Mouse (Mus musculus) liver, embryonic 14.5 days (tissue): Measurements from ENCODE around the gene Zfp609. TPM values are rescaled to one million over a fixed set of nuclear protein-coding genes. Genes with fewer than 3 reads are reported as not detected.
"Not testable (repeated sequence)": the region's sequence is repeated elsewhere in the genome, so short reads cannot be mapped to it uniquely, and the experiment has no call there.

Experiments used
- ATAC-seq: fragments of 200-750 bp; cut with Nextera tagmentation; 2 replicates; pipeline ENCODE4 v1.8.0; 2017; ENCODE audit warnings: moderate number of reproducible peaks, mild to moderate bottlenecking, moderate library complexity; ENCODE audit not compliant: insufficient read depth
- DNase-seq, 3 experiments: peaks; one replicate each; pipeline ENCODE4 v3.0.0-alpha.2; 2012 to 2013; ENCODE audit warnings: low read depth in 3 of 3, low spot score in 3 of 3
- H3K27ac ChIP-seq: fragments of 300-500 bp; sonication (generic); 2 replicates; pipeline ENCODE4 v1.5.1; 2014; ENCODE audit warnings: moderate library complexity, mild to moderate bottlenecking, control low read depth, inconsistent platforms
- H3K27me3 ChIP-seq: fragments of 300-500 bp; sonication (generic); 2 replicates; pipeline ENCODE4 v1.6.1; 2014; ENCODE audit warnings: mild to moderate bottlenecking, low read length, moderate library complexity; ENCODE audit not compliant: control insufficient read depth, insufficient read depth
- H3K36me3 ChIP-seq: fragments of 300-500 bp; sonication (generic); replicated peaks from 2 replicates; pipeline ENCODE4 v1.6.1; 2014; ENCODE audit warnings: low read depth; ENCODE audit not compliant: control insufficient read depth, insufficient read depth
- H3K4me1 ChIP-seq, 2 experiments: fragments of 200-500 bp in 1 of 2; fragments of 300-500 bp in 1 of 2; sonication (generic) in 1 of 2; replicated peaks; 2 replicates each; pipeline ENCODE4 v1.6.1; 2012 to 2014; ENCODE audit warnings: antibody characterized with exemption in 1 of 2, inconsistent platforms in 1 of 2, low read length in 1 of 2; ENCODE audit not compliant: control insufficient read depth in 2 of 2, insufficient read depth in 2 of 2
- H3K4me2 ChIP-seq: fragments of 300-500 bp; sonication (generic); 2 replicates; pipeline ENCODE4 v1.6.1; 2014; ENCODE audit warnings: low read depth, mild to moderate bottlenecking, control low read depth, moderate library complexity
- H3K4me3 ChIP-seq, 2 experiments: fragments of 200-500 bp in 1 of 2; fragments of 300-500 bp in 1 of 2; sonication (generic) in 1 of 2; 2 replicates each; pipeline ENCODE4 v1.5.1; 2012 to 2014; ENCODE audit warnings: low read depth in 2 of 2, low read length in 2 of 2, mild to moderate bottlenecking in 2 of 2, control low read depth in 1 of 2, inconsistent platforms in 1 of 2, moderate library complexity in 1 of 2; ENCODE audit not compliant: insufficient read depth in 1 of 2
- H3K9ac ChIP-seq: fragments of 300-500 bp; sonication (generic); replicated peaks from 2 replicates; pipeline ENCODE4 v1.6.1; 2014; ENCODE audit warnings: mild to moderate bottlenecking, control low read depth, moderate library complexity
- H3K9me3 ChIP-seq: fragments of 300-500 bp; sonication (generic); 2 replicates; pipeline ENCODE4 v1.6.1; 2016; ENCODE audit warnings: low read length, mixed read lengths; ENCODE audit not compliant: control insufficient read depth
- CTCF ChIP-seq: IDR thresholded peaks from 2 replicates; pipeline ENCODE4 v1.5.1; 2016; ENCODE audit warnings: antibody characterized with exemption, low read depth, control low read depth
- EP300 ChIP-seq: IDR thresholded peaks from 2 replicates; pipeline ENCODE4 v1.6.1; 2016; ENCODE audit warnings: antibody characterized with exemption, low read depth
- WGBS: fragments of 180-500 bp; shearing (Covaris S2); extraction: QIAGEN DNeasy Blood & Tissue Kit; methylation state at CpG from one replicate; pipeline ENCODE4 v1.1.7; 2014; ENCODE audit not compliant: insufficient replicate concordance; 5-methylcytosine and 5-hydroxymethylcytosine counted together
- polyA plus RNA-seq, 2 experiments: library from polyadenylated mRNA; depleted of rRNA in 1 of 2; stranded (reverse) in 1 of 2; unstranded in 1 of 2; fragments of >200 nt; fragmentation: Nextera tagmentation in 1 of 2; extraction: Ambion mirVana in 1 of 2; gene quantifications; 2 replicates each; pipeline versions ENCODE4 v1.2.1 to v1.2.3; 2012 to 2014

The Zfp609 gene
- polyA plus RNA-seq, 2 experiments = 1.1 to 2.7 TPM

DNA sequence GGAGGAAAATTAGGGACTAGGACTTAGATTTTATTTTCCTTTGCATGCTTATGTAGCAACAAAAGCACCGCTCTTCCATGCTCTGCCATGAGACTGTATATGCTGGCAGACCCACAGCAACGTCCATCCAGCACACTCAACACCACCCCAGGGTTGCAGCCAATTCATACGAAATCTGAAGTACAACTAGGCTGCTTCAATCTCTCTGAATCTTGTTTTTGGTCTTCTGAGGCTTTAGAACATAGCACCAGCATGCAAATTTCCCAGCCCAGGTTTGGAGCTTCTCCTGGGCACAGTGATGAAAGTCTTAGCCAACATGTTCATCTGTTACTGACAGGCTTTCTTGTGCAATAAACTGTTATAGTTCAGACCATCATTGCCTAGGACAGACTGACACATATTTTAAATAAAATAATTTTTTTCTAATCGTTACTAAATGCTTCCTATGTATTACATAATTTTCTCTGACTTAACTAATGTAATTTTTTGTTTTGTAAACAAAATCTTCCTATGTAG lies 39.5 kb downstream of the Zfp609 start:
- H3K4me3 ChIP-seq = no peak overlapping the region
- peak overlapping the region; percentile 25 for H3K4me2 ChIP-seq
- DNase-seq = no peak
- peaks cover 30 to 43% of the 10 kb centered on the region in 2 experiments for H3K4me1 ChIP-seq
- H3K27me3 ChIP-seq = no peaks in the 10 kb centered on the region
- H3K9me3 ChIP-seq = no peaks in the 10 kb centered on the region
- ATAC-seq = no peak
- H3K9ac ChIP-seq = peak overlapping the region; percentile 29; the same call in 1 of the 2 replicates
- TF ChIP-seq EP300 = no peak
- no peak for TF ChIP-seq CTCF
- no peaks in the 10 kb centered on the region for H3K36me3 ChIP-seq
- H3K27ac ChIP-seq = peak overlapping the region; percentile 24
- 35% methylated on average over 4 of the region's 4 CpGs for WGBS

DNA sequence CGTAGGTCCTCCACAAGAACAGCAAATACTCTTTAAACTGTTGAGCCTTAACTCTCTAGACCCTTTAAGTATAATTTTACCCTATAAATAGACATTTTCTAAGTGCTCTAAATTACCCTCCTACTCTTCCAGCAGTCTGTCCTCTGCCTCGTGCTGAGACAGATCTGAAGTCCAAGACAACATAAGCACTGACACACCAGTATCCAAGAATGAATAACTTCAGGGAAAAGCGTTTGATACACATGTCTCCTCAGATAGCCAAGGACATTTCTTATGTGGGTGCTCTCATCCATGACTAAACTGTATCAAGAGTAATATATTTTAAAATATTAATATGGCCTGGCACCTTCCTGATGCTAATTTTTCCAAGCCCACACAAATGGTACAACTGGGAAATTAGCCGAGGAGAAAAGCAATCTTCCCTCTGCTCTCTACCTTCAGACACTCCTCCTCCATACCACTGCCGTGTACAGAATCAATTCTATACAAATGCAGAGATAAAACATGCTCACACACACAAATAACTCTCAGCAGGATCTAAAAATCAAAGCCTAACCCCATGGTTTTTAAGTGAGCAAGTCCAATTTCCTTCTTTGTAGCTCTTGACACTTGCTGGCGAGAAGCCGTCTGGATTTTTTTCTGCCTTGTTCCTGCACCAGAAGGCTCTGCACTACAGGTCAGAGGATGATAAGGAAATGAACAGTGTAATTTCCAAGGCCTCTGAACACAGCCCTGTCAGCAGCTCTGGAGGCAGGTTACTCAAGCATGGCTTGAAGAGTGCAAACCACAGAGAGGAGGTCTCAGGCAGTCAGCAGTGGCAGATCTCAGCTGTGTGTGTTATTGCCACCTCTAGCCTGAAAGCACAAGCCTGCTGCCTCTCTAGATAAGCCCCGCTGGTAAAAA lies 40.2 kb downstream of the Zfp609 start:
- peak; percentile 32; the same call in 1 of the 2 replicates for TF ChIP-seq EP300
- TF ChIP-seq CTCF = no peak
- peak; percentile 43 to 52 (median 50) for DNase-seq
- no peaks in the 10 kb centered on the region for H3K36me3 ChIP-seq
- H3K4me1 ChIP-seq = peaks cover 30 to 43% of the 10 kb centered on the region in 2 experiments
- WGBS = 29% methylated on average over 8 of the region's 8 CpGs
- peak; percentile 78 for ATAC-seq
- no peaks in the 10 kb centered on the region for H3K27me3 ChIP-seq
- peak overlapping the region; percentile 57 for H3K27ac ChIP-seq
- no peaks in the 10 kb centered on the region for H3K9me3 ChIP-seq
- peak overlapping the region; percentile 25 for H3K4me2 ChIP-seq
- no peak overlapping the region for H3K9ac ChIP-seq
- no peak overlapping the region for H3K4me3 ChIP-seq

DNA sequence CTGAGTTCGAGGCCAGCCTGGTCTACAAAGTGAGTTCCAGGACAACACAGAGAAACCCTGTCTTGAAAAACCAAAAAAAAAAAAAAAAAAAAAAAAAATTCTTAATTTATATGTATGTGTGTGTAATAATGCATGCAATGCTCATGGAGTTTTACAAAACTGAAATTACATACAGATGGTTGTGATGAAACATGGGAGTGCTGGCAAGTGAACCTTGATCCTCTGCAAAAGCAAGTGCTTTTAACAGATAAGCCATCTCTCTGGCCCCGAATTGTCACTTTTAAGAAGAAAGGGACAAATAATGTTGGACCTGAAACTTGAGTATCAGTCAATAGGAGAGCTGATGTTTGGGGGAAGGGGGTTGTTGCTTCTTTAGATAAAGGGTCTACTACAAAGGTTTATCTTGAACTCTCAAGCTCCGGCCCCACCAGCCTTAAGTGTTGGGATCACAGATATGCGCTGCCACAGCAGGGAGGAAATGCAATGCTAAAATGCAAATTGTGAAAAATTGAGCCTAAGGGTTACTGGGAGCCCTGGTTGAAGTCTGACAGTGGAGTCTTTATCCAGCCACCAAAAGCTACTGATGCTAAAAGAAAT lies 41.5 kb downstream of the Zfp609 start:
- Histone ChIP-seq H3K9me3 (no peaks in the 10 kb centered on the region), H3K27me3 (no peaks in the 10 kb centered on the region), H3K4me1 (peaks cover 31 to 42% of the 10 kb centered on the region in 2 experiments), H3K4me3 (0 out of 4 replicates have a peak overlapping the region, but pooled peaks of 1 of the 2 experiments have one; percentile 10), H3K27ac (peak overlapping the region; percentile 9), H3K4me2 (peak overlapping the region; percentile 47), H3K9ac (peak overlapping the region; percentile 0), H3K36me3 (no peaks in the 10 kb centered on the region)
- WGBS = 12% methylated on average over 4 of the region's 4 CpGs
- peak; percentile 81 for TF ChIP-seq EP300
- no peak for TF ChIP-seq CTCF
- ATAC-seq (peak; percentile 87), DNase-seq (peak; percentile 52 to 60 (median 55))

DNA sequence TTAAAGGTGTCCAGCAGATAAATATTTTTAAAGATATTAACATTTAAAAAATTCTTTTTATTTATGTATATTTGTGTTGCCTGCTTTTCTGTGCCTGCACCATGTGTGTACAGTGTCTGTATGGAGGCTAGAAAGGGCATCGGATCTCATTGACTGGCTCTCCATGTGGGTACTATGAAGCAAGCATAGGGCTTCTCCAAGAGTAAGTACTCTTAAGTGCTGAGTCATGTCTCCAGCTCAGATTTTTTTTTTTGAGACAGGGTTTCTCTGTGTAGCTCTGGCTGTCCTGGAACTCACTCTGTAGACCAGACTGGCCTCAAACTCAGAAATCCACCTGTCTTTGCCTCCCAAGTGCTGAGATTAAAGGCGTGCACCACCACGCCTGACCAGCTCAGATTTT lies 47.7 kb downstream of the Zfp609 start:
- H3K27ac ChIP-seq, H3K9ac ChIP-seq, H3K4me3 ChIP-seq, H3K27me3 ChIP-seq, DNase-seq, H3K9me3 ChIP-seq, ATAC-seq, H3K36me3 ChIP-seq, H3K4me2 ChIP-seq: not testable (repeated sequence)
- peaks cover 15 to 22% of the 10 kb centered on the region in 2 experiments for H3K4me1 ChIP-seq
- WGBS = 82% methylated on average over 3 of the region's 3 CpGs
